Mouse (Mus musculus) forebrain, embryonic 11.5 days (tissue): ENCODE results near the gene Arid1b. TPM values are rescaled to one million over a fixed set of nuclear protein-coding genes. Genes with fewer than 3 reads are reported as not detected.

Source experiments
- ATAC-seq: fragments of 200-750 bp; cut with Nextera tagmentation; replicated peaks from 2 replicates; pipeline ENCODE4 v1.8.0; 2017; ENCODE audit warnings: moderate TSS enrichment; ENCODE audit not compliant: low FRiP score
- DNase-seq: peaks from one replicate; pipeline ENCODE4 v3.0.0-alpha.2; 2017; ENCODE audit warnings: low spot score
- H3K27ac ChIP-seq: fragments of 300-500 bp; sonication (generic); 2 replicates; pipeline ENCODE4 v1.5.1; 2014; ENCODE audit warnings: low read depth, low read length
- H3K27me3 ChIP-seq: fragments of 300-500 bp; sonication (generic); 2 replicates; pipeline ENCODE4 v1.6.1; 2014; ENCODE audit warnings: mild to moderate bottlenecking, low read length, mixed read lengths; ENCODE audit not compliant: control insufficient read depth, insufficient read depth
- H3K36me3 ChIP-seq: fragments of 300-500 bp; sonication (generic); 2 replicates; pipeline ENCODE4 v1.6.1; 2014; ENCODE audit warnings: mild to moderate bottlenecking, low read length, moderate library complexity, mixed read lengths; ENCODE audit not compliant: control insufficient read depth, insufficient read depth
- H3K4me1 ChIP-seq: fragments of 300-500 bp; sonication (generic); replicated peaks from 2 replicates; pipeline ENCODE4 v1.6.1; 2014; ENCODE audit warnings: low read length, mixed read lengths; ENCODE audit not compliant: control insufficient read depth, insufficient read depth
- H3K4me2 ChIP-seq: fragments of 300-500 bp; sonication (generic); 2 replicates; pipeline ENCODE4 v1.6.1; 2014; ENCODE audit warnings: low read depth, mild to moderate bottlenecking, low read length, moderate library complexity, mixed read lengths; ENCODE audit not compliant: severe bottlenecking
- H3K4me3 ChIP-seq: fragments of 300-500 bp; sonication (generic); 2 replicates; pipeline ENCODE4 v1.5.1; 2014; ENCODE audit warnings: low read depth, low read length
- H3K9ac ChIP-seq: fragments of 300-500 bp; sonication (generic); 2 replicates; pipeline ENCODE4 v1.6.1; 2014; ENCODE audit warnings: low read length
- H3K9me3 ChIP-seq: fragments of 300-500 bp; sonication (generic); 2 replicates; pipeline ENCODE4 v1.6.1; 2016; ENCODE audit warnings: low read length, mixed read lengths; ENCODE audit not compliant: control insufficient read depth
- WGBS: fragments of 180-500 bp; shearing (Covaris S2); extraction: QIAGEN DNeasy Blood & Tissue Kit; methylation state at CpG from one replicate; pipeline ENCODE4 v1.1.7; 2014; 5-methylcytosine and 5-hydroxymethylcytosine counted together
- polyA plus RNA-seq: library from polyadenylated mRNA; unstranded; fragments of >200 nt; fragmentation: Nextera tagmentation; extraction: Ambion mirVana; gene quantifications from 2 replicates; pipeline ENCODE4 v1.2.1, GENCODE M21; 2014

The Arid1b gene
- polyA plus RNA-seq, 1 experiment from 2014 or later, result 16.3 TPM

DNA sequence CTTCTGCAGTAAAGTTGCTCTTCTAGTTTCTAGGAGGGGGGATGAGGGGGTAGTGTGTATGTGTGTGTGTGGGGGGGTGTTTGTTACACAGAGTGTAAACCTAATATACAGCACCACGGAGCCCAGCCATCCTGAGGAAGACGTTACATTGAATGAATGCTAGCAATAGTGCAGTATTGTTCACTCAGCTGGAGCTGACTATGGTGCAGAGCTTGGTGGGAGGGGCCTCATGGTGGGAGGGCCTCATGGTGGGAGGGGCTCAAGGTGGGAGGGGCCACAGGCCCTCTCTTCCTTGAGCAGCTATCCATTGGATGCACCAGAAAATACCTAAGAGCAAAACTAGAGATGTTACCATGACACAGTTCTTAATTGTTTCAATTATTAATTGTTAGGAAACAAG, 182.2 kb downstream of the Arid1b start:
- H3K36me3 ChIP-seq, result no peaks in the 10 kb centered on the region
- H3K4me3 ChIP-seq, result no peak overlapping the region
- no peaks in the 10 kb centered on the region for H3K27me3 ChIP-seq
- ATAC-seq (no peak), DNase-seq (peak; percentile 51)
- H3K4me2 ChIP-seq, result no peak overlapping the region
- WGBS, result 76% methylated on average over 2 of the region's 2 CpGs
- no peaks in the 10 kb centered on the region for H3K9me3 ChIP-seq
- 0 out of 2 replicates have a peak, but pooled peaks cover 2% of the 10 kb centered on the region for H3K4me1 ChIP-seq
- no peak overlapping the region for H3K27ac ChIP-seq
- H3K9ac ChIP-seq, result no peak overlapping the region

DNA sequence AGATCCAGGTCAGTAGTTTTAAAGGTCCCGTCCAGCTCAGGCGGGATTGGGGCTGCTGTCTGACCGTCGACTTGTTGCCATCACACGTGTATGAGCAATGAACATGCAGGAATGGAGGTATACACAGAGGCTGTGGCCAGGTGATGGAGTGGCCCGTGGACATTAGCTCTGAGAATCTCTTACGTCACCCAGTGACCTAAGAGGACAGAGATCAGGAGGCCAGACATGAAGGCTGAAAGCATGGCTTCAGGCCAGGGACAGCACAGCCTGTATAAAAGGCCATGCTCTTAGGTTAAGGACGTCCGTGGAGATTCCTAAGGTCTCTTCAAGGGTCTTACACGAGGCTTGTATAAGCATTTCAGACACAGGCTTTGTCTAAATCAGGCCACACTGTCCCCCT, 184.4 kb downstream of the Arid1b start:
- H3K36me3 ChIP-seq, result no peaks in the 10 kb centered on the region
- no peak overlapping the region for H3K4me3 ChIP-seq
- no peak overlapping the region for H3K4me2 ChIP-seq
- H3K27me3 ChIP-seq, result no peaks in the 10 kb centered on the region
- DNase-seq, result no peak
- no peak overlapping the region for H3K9ac ChIP-seq
- H3K27ac ChIP-seq, result no peak overlapping the region
- 89% methylated on average over 10 of the region's 10 CpGs for WGBS
- no peak for ATAC-seq
- H3K9me3 ChIP-seq, result no peaks in the 10 kb centered on the region
- 0 out of 2 replicates have a peak, but pooled peaks cover 2% of the 10 kb centered on the region for H3K4me1 ChIP-seq

DNA sequence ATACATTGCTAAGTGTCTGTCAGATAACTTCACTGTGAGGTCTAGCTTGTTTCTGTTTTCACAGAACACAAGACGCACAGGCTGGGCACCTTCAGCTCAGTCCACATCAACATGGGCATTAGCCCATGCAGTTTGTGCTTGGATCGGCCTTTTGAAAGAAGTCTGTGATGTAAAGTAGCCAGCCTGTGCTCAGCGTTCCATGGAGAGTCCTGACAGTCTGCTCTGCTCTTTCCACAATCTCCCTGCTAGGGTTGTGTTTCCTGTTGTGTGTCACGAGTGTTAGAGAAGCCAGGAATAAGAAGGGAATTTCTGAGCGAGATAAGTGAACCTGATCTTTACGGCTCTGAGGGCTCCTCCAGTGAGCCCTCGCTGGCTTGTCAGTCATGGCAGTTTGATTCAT, 184.9 kb downstream of the Arid1b start:
- no peaks in the 10 kb centered on the region for H3K36me3 ChIP-seq
- no peak for ATAC-seq
- H3K4me1 ChIP-seq, result 0 out of 2 replicates have a peak, but pooled peaks cover 2% of the 10 kb centered on the region
- no peak for DNase-seq
- H3K27me3 ChIP-seq, result no peaks in the 10 kb centered on the region
- H3K4me2 ChIP-seq, result no peak overlapping the region
- no peak overlapping the region for H3K9ac ChIP-seq
- no peak overlapping the region for H3K4me3 ChIP-seq
- WGBS, result 84% methylated on average over 7 of the region's 7 CpGs
- no peaks in the 10 kb centered on the region for H3K9me3 ChIP-seq
- H3K27ac ChIP-seq, result no peak overlapping the region

DNA sequence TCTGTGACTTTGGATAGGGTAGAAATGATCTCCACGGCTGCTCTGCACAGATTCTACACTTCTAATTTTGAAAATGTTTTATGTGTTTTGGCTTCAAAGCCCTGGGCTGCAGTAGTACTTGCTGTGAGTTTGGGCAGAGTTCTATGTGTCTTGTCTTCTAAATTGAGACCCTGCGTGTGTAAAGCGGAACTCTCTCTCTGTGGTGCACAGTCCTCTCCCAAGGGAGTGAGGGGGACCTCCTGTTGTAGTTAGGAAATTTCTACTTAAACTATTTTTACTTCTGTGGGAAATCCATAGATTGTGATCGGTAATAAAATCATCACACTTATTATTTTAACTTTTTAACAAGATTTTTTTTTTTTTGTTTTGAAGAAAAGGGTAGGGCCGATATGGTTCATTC, 185.3 kb downstream of the Arid1b start:
- H3K27ac ChIP-seq, result no peak overlapping the region
- no peak overlapping the region for H3K4me2 ChIP-seq
- 92% methylated on average over 5 of the region's 5 CpGs for WGBS
- H3K4me3 ChIP-seq, result no peak overlapping the region
- H3K9ac ChIP-seq, result no peak overlapping the region
- ATAC-seq (no peak), DNase-seq (no peak)
- H3K27me3 ChIP-seq, result no peaks in the 10 kb centered on the region
- no peaks in the 10 kb centered on the region for H3K9me3 ChIP-seq
- H3K36me3 ChIP-seq, result no peaks in the 10 kb centered on the region
- H3K4me1 ChIP-seq, result 0 out of 2 replicates have a peak, but pooled peaks cover 2% of the 10 kb centered on the region

DNA sequence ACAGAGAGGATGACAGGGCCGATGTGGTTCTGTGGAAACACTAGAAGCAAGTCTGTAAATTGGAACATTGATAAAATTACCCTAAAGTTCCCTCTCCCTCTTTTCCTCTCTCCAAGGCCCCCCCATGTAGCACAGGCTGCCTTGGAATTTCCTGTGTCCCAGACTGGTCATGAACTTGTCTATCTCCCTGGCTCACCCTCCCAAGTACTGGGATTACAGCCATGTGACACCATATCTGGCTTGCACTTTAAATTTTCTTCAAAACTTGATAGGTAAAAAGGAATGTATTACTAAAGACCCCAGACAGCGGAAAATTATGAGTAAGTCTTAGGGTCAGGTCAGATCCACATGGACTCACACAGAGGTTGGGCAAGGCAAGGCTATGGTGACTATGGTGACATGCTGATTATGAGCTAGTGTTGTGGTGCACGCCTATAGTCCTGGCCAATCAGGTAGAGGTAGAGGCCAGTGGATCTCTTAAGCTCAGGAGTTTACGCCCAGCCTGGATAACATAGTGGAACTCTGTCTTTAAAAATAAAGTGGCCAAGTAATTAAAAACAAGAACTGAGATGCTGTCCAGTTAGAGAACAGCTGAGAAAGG, 185.9 kb downstream of the Arid1b start:
- H3K27ac ChIP-seq, result no peak overlapping the region
- H3K36me3 ChIP-seq, result no peaks in the 10 kb centered on the region
- WGBS, result 89% methylated on average over 4 of the region's 4 CpGs
- ATAC-seq (0 out of 2 replicates have a peak, but pooled peaks have one; percentile 44), DNase-seq (no peak)
- H3K4me1 ChIP-seq, result 0 out of 2 replicates have a peak, but pooled peaks cover 2% of the 10 kb centered on the region
- no peaks in the 10 kb centered on the region for H3K27me3 ChIP-seq
- H3K4me2 ChIP-seq, result no peak overlapping the region
- no peaks in the 10 kb centered on the region for H3K9me3 ChIP-seq
- no peak overlapping the region for H3K9ac ChIP-seq
- no peak overlapping the region for H3K4me3 ChIP-seq

DNA sequence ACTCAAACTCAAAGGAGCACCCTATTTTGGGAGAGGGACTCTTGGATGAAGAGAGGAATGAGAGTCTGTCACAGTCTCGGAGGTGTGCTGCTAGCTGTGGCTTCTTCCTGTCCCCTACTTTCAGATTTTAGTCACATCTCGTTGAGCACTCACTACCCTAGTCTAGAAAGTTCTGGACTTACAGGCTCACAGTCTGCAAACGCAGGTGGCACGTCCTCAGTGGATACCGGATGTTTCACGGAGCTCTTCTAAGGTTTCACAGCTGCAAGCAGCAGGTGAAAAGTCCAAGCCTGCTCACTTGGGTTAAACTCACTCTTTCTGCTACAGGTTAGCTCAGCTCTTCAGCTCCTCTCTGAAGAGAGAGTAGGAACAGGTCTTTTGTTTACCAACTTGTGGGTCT, 186.8 kb downstream of the Arid1b start:
- Histone ChIP-seq H3K4me2 (no peak overlapping the region), H3K4me3 (no peak overlapping the region), H3K9ac (no peak overlapping the region), H3K4me1 (no peaks in the 10 kb centered on the region), H3K9me3 (no peaks in the 10 kb centered on the region), H3K27ac (no peak overlapping the region), H3K27me3 (no peaks in the 10 kb centered on the region), H3K36me3 (no peaks in the 10 kb centered on the region)
- 85% methylated on average over 6 of the region's 6 CpGs for WGBS
- ATAC-seq, result no peak
- DNase-seq, result no peak

DNA sequence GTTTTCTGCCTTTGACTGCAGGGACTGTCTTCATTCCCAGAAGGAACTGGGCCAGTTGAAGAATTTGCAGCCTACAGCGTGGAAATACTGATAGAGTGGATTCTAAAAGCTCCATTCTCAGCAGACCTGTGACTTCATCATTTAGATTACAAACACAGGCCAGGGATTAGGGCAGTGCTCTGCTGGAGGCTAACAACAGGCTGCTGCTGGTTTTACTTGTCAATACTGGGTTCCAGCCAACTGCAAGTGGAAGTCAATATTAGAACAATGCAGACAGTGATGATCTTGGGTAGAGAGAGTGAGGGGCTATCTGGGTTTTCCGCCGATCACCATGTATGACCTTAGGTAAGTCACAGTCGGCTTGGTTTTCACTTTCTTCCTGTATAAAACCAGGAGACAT, 188.4 kb downstream of the Arid1b start:
- no peak overlapping the region for H3K4me3 ChIP-seq
- H3K27ac ChIP-seq, result no peak overlapping the region
- H3K36me3 ChIP-seq, result no peaks in the 10 kb centered on the region
- no peaks in the 10 kb centered on the region for H3K27me3 ChIP-seq
- ATAC-seq (no peak), DNase-seq (no peak)
- H3K9ac ChIP-seq, result no peak overlapping the region
- no peaks in the 10 kb centered on the region for H3K4me1 ChIP-seq
- no peaks in the 10 kb centered on the region for H3K9me3 ChIP-seq
- WGBS, result 85% methylated on average over 4 of the region's 4 CpGs
- no peak overlapping the region for H3K4me2 ChIP-seq

DNA sequence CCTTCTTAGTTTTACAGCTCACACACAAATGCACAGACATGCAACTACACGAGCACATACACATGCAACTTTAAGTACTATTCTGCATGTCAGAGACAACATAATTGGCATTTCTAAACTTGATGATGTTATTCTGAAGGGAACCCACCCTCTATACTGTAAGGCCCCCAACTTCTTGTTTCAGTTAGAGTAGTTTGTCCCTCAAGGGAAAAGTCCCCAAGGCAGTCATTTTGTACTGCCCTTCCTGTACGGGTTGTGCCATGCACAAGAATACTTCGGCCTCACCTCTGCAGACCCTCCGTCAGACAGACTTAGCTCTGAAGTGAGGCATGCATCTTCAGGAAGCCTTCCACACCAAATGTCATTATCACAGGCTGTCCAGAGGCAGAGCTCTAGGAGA, 191.4 kb downstream of the Arid1b start:
- no peak for ATAC-seq
- no peaks in the 10 kb centered on the region for H3K4me1 ChIP-seq
- 86% methylated on average over 4 of the region's 4 CpGs for WGBS

DNA sequence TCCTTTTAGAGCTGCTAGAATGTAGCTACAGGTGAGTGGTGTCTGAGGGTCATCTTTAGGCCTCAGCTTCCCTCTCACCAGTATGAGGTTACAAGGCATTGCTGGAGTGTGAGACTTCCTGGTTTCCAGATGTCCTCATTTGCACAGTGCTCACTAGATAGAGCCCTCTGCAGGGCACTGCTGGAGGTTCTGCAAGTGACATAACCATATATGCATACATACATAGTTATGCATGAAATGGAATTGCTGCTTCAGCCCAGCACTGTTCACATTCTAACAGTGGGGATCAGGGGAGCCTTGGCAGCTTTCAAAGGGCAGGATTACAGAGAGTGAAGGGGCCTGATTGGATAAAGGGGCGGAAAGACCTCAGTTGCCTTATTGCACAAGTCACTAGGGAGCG, 193.4 kb downstream of the Arid1b start:
- Histone ChIP-seq H3K4me2 (no peak overlapping the region), H3K4me3 (no peak overlapping the region), H3K36me3 (no peaks in the 10 kb centered on the region), H3K27me3 (no peaks in the 10 kb centered on the region), H3K9ac (no peak overlapping the region), H3K9me3 (no peaks in the 10 kb centered on the region), H3K27ac (no peak overlapping the region), H3K4me1 (no peaks in the 10 kb centered on the region)
- 43% methylated on average over 2 of the region's 2 CpGs for WGBS
- DNase-seq (no peak), ATAC-seq (no peak)

More for the DNA sequence above, 191.4 kb downstream of the Arid1b start:
- H3K4me2 ChIP-seq, result no peak overlapping the region
- H3K9me3 ChIP-seq, result no peaks in the 10 kb centered on the region
- no peak for DNase-seq
- H3K9ac ChIP-seq, result no peak overlapping the region
- H3K4me3 ChIP-seq, result no peak overlapping the region
- no peak overlapping the region for H3K27ac ChIP-seq
- H3K27me3 ChIP-seq, result no peaks in the 10 kb centered on the region
- H3K36me3 ChIP-seq, result no peaks in the 10 kb centered on the region
